Mouse (Mus musculus) neutrophil, adult 59 days (primary cell): ENCODE results near the gene Ccdc50. TPM values are rescaled to one million over a fixed set of nuclear protein-coding genes. Genes with fewer than 3 reads are reported as not detected.

Experiments used
- total RNA-seq, 2 experiments: library from RNA; stranded (reverse); gene quantifications; 1 replicate in 1 of 2; 2 replicates in 1 of 2; pipeline ENCODE4 v1.2.4; 2023

Gene Ccdc50
- 10 to 100 TPM; 40.4 to 49.5 TPM for total RNA-seq

DNA sequence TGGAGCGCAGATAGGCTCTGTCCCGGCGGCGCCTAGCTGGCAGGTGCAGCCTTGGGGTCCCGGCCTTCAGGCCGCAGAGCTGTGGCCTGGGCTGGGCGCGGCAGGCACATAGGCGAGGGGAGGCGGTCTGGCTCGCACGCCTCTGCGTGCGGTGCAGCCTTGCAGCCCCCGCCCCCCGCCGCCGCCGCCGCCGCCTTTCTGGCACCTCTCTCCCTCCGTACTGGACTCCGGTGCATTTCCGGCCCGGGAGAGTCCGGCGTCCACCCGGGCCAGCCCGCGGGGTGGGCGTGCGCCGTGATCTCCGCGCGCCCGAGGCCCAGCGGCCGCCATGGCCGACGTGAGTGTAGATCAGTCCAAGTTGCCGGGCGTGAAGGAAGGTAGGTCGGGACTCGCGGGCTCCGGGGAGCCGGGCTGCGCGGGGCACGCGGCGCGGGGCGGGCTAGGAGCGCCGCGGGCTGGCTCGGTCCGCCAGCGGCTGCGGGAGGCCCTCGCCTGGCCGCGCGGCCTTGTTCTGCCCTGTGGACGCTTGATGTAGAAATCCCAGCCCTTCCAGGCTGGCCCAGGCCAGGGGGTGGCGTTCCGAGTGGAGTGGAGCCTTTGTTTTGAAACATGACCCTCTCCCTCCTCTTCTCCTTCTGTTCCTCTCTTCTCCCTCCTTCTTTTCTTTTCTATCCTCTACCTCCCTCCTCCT, at the start of gene Ccdc50:
Gene Ccdc50, plus strand, starts transcription at position 109 of the 691 bp plus-strand sequence.

GRCm38 (mm10) chr16:27370191-27370590, 18.5 kb upstream of the Ccdc50 start, which contains the start of gene Uts2b:
Uts2b (minus strand) TSS chr16:27370239.

Other genes starting within 250 kb of the Ccdc50 start
- gene Ostn, start 81.4 kb upstream of the Ccdc50 start, total RNA-seq = not detected
- gene Uts2b, start 18.6 kb upstream of the Ccdc50 start, total RNA-seq = not detected